Mouse (Mus musculus): ENCODE measurements at regions not wholly inside any gene's neighbourhood (a gene's known extent, or its start where the extent isn't known, plus 50 kb on each side); places are given as distances from the start of the nearest gene placed in this dataset.

- peak; percentile 2 to 22 for DNase-seq (ENCODE audit: low spot score in 2 of 2)
Measured at GRCm38 (mm10) chr10:113034356-113034755, 105.6 kb upstream of the Atxn7l3b start.

DNA sequence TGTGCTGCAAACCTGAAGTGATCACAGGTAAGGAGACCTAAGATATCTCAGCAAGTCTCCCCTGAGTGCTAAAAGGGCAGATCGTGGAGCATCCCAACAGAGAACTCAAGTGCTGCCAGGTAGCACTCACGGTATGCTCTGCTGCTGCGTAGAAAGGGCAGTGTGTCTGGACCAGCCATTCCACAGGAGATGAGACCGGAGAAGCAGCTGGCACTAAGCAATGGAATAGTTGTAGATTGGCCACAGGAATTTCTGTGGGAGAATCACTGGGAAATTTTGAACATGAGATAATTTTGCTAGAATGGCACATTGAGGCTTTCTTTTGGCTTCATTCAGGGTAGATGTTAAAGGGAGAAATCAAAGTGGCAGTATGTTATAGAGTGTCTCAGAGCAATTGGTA is 104.1 kb upstream of the Atxn7l3b start:
- DNase-seq (ENCODE audit: low spot score in 2 of 2): no peak

GRCm38 (mm10) chr10:113027300-113027699 is 98.5 kb upstream of the Atxn7l3b start:
- peak in 1 of 2 experiments; percentile 48 for DNase-seq (ENCODE audit: low spot score in 2 of 2)

- DNase-seq (ENCODE audit: low spot score in 2 of 2): no peak
Measured at GRCm38 (mm10) chr10:113024633-113025032, 95.8 kb upstream of the Atxn7l3b start.

DNA sequence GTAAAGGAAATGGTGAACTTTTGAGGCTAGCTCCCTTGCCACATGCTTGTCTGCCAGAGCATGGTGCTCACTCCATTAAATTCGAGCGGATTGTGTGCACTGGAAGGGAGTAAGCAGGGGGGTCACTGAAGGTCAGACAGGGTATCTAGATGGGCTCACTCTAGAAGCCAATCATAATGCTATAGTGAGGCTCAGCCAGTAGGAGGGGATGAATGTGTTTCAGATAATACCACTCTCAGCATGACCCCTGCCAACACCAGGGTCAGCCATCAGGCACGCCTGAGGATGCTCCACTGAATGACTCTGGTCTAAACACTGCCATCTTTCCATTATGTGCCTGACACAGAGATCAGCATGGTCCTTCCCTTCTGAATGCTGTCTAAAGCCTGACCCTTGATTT is 80.3 kb upstream of the Atxn7l3b start:
- no peak for DNase-seq (ENCODE audit: low spot score in 2 of 2)

GRCm38 (mm10) chr10:112990720-112991119 is 61.9 kb upstream of the Atxn7l3b start:
- no peak for DNase-seq (ENCODE audit: low spot score in 2 of 2)

- no peak for DNase-seq (ENCODE audit: low spot score in 2 of 2)
Measured at GRCm38 (mm10) chr10:112982697-112983096, 53.9 kb upstream of the Atxn7l3b start.

Data from left cerebral cortex, adult 9 months (tissue).